ENCODE assay signal across 24 mouse cellular contexts in genomic region chr3:35106097-35106496, GRCm38 (mm10).
"Had no signal": no experiment of that assay in that cellular context is flagged by ENCODE, and none has a peak within 500 bp of the region (broad histone marks: within the 10 kb centered on the region; RNA-seq: fewer than 3 reads in every experiment).

No protein-coding gene starts in this region.

- H3K9ac ChIP-seq: forebrain, postnatal 0 days; heart, embryonic 12.5 days; hindbrain, embryonic 12.5 days; hindbrain, embryonic 15.5 days; kidney, embryonic 15.5 days; limb, embryonic 13.5 days; limb, embryonic 15.5 days; liver, embryonic 14.5 days had no signal

- H3K4me3 ChIP-seq: heart, adult 2 months; heart, embryonic 12.5 days; hindbrain, embryonic 12.5 days; hindbrain, embryonic 15.5 days; kidney, embryonic 15.5 days; limb, embryonic 13.5 days; limb, embryonic 15.5 days had no signal

- ATAC-seq: forebrain, postnatal 0 days; hindbrain, postnatal 0 days; intestine, embryonic 16.5 days had no signal

- H3K36me3 ChIP-seq: heart, embryonic 12.5 days; hindbrain, embryonic 12.5 days; hindbrain, embryonic 15.5 days; kidney, embryonic 15.5 days; limb, embryonic 13.5 days; limb, embryonic 15.5 days had no signal

- H3K4me2 ChIP-seq: heart, embryonic 12.5 days; hindbrain, embryonic 12.5 days; hindbrain, embryonic 15.5 days; kidney, embryonic 15.5 days; limb, embryonic 13.5 days; limb, embryonic 15.5 days had no signal

- H3K4me1 ChIP-seq: kidney, embryonic 15.5 days; limb, embryonic 15.5 days had no signal

- H3K27ac ChIP-seq: heart, adult 2 months; hindbrain, embryonic 15.5 days; hindbrain, postnatal 0 days; kidney, embryonic 15.5 days; kidney, postnatal 0 days; limb, embryonic 13.5 days; limb, embryonic 15.5 days; liver, embryonic 14.5 days had no signal

- DNase-seq: forebrain, postnatal 0 days; gastrocnemius, postnatal 14 days; gastrocnemius, postnatal 36 days; heart, adult 2 months; heart, postnatal 14 days; heart, postnatal 36 days; kidney, adult 11 months; kidney, adult 2 months; kidney, adult 9 months; kidney, postnatal 14 days; kidney, postnatal 36 days; layer of hippocampus, adult 9-11 months; layer of hippocampus, postnatal 36 days; left cerebral cortex, postnatal 4 days had no signal

- H3K9me3 ChIP-seq: heart, embryonic 12.5 days; hindbrain, embryonic 12.5 days; hindbrain, embryonic 15.5 days; kidney, embryonic 15.5 days; limb, embryonic 13.5 days; limb, embryonic 15.5 days had no signal
